Mouse (Mus musculus) lung, adult 2 months (tissue): Measurements from ENCODE around the gene Btbd9.

ENCODE experiments used
- CTCF ChIP-seq: fragments of 200-500 bp; IDR thresholded peaks from 2 replicates; pipeline ENCODE4 v1.5.1; 2011; ENCODE audit warnings: mild to moderate bottlenecking, low read length, control low read depth; ENCODE audit not compliant: insufficient read depth
- POLR2A ChIP-seq: fragments of 200-500 bp; IDR thresholded peaks from 2 replicates; pipeline ENCODE4 v1.6.1; 2011; ENCODE audit warnings: low read depth, mild to moderate bottlenecking, control low read depth, low read length, borderline replicate concordance; ENCODE audit errors: extremely low read depth

- TF ChIP-seq POLR2A (no peak), CTCF (no peak)
Observed at GRCm38 (mm10) chr17:30610739-30611138, 34.5 kb upstream of the Btbd9 start.
